Mouse (Mus musculus) bone marrow, adult 2 months (tissue): Measurements from ENCODE around the gene Smc3.

Experiments used
- CTCF ChIP-seq: fragments of 200-500 bp; IDR thresholded peaks from 2 replicates; pipeline ENCODE4 v1.5.1; 2011; ENCODE audit warnings: low read length, control low read depth; ENCODE audit not compliant: control insufficient read depth, insufficient read depth
- POLR2A ChIP-seq: fragments of 200-500 bp; IDR thresholded peaks from 2 replicates; pipeline ENCODE4 v1.6.1; 2011; ENCODE audit warnings: low read depth, mild to moderate bottlenecking, control low read depth, low read length, borderline replicate concordance; ENCODE audit not compliant: control insufficient read depth

DNA sequence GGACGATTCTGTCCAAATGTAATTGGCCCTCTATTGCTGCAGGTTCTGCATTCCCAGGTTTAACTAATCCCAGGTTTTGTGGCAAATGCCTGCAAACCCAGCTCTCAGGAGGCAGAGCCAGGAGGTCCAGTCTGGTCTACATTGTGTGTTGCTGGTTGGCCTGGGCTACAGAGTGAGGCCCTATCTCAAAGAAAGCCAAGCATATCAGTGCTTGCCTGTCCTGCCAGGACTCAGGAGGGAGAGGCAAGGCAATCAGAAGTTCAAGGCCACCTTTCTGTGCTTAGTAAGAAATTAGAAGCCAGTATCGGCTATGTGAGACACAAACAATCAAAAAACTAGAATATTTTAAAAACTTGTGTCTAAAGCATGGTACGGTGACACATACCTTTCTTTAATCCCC, 27.0 kb upstream of the Smc3 start:
- no peak for TF ChIP-seq CTCF
- no peak for TF ChIP-seq POLR2A
